Mouse (Mus musculus) lung, postnatal 0 days (tissue): ENCODE data around the gene Kif3b.
A peak's percentile ranks its signal among the peaks of the same experiment; 100 is the strongest.

Source experiments
- CTCF ChIP-seq: IDR thresholded peaks from 2 replicates; pipeline ENCODE4 v1.5.1; 2016; ENCODE audit warnings: antibody characterized with exemption, mild to moderate bottlenecking
- EP300 ChIP-seq: IDR thresholded peaks from 2 replicates; pipeline ENCODE4 v1.6.1; 2016; ENCODE audit warnings: antibody characterized with exemption, mild to moderate bottlenecking, control low read depth

DNA sequence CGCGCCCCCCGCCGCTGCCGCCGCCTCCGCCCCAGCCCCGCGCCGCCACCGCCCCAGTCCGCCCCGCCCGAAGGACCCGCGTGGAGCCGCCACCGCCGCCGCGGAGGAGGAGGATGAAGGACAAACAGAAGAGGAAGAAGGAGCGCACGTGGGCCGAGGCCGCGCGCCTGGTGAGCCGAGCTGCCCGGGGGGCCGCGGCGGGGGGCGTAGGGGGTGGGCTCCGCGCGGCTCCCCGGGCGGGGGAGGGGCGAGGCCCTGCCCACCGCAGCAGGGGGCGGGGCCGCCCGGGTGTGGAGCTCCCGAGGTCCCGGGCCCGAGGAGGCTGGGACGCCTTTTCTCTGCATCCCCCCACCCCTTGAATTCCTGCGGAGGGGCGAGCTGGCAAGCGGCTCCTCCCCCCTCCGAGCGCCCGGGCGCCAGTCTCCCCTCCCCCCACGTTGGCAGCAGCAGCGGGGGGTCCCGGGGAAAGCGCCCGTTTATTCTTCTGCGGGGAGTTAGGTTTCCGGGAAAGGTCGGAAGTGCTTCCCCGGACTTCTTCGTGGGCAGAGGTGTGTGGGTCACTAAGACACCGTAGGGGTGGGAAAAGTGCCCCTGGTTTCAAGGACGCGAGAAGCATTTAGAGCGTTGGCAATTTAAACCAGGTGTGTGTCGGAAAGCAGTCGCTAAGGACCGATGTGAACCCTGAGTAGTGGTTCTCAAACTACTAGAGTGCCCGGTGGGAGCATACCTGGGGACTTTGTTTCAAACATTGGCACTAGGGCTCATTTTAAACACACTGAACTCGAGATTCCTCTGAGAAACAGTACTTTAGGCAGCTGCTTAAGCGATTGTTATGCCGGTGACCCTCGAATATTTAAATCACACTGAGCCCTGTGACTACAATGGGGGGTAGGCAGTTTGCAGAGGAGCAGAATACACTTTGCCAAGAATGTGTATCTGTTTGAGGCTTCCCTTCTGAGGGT is 55.3 kb downstream of the Kif3b start:
- TF ChIP-seq EP300, result 0 out of 2 replicates have a peak, but pooled peaks have one; percentile 23
- TF ChIP-seq CTCF, result no peak
